Mouse (Mus musculus) neural tube, embryonic 13.5 days (tissue): ENCODE data around the gene Nup205. TPM values are rescaled to one million over a fixed set of nuclear protein-coding genes. Genes with fewer than 3 reads are reported as not detected.

Experiments
- ATAC-seq: fragments of 200-750 bp; cut with Nextera tagmentation; 2 replicates; pipeline ENCODE4 v1.8.0; 2017; ENCODE audit warnings: low read depth, mild to moderate bottlenecking, moderate TSS enrichment, moderate library complexity
- H3K27ac ChIP-seq: fragments of 300-500 bp; sonication (generic); replicated peaks from 2 replicates; pipeline ENCODE4 v1.5.1; 2015; ENCODE audit warnings: moderate library complexity, mild to moderate bottlenecking, inconsistent platforms
- H3K27me3 ChIP-seq: fragments of 300-500 bp; sonication (generic); 2 replicates; pipeline ENCODE4 v1.6.1; 2015; ENCODE audit warnings: mild to moderate bottlenecking, inconsistent platforms
- H3K36me3 ChIP-seq: fragments of 300-500 bp; sonication (generic); 2 replicates; pipeline ENCODE4 v1.6.1; 2015; ENCODE audit warnings: mild to moderate bottlenecking, inconsistent platforms
- H3K4me1 ChIP-seq: fragments of 300-500 bp; sonication (generic); replicated peaks from 2 replicates; pipeline ENCODE4 v1.6.1; 2015; ENCODE audit warnings: inconsistent platforms
- H3K4me2 ChIP-seq: fragments of 300-500 bp; sonication (generic); 2 replicates; pipeline ENCODE4 v1.6.1; 2015; ENCODE audit warnings: inconsistent platforms, mild to moderate bottlenecking, moderate library complexity
- H3K4me3 ChIP-seq: fragments of 300-500 bp; sonication (generic); 2 replicates; pipeline ENCODE4 v1.5.1; 2015; ENCODE audit warnings: mild to moderate bottlenecking, inconsistent platforms
- H3K9ac ChIP-seq: fragments of 300-500 bp; sonication (generic); 2 replicates; pipeline ENCODE4 v1.6.1; 2015; ENCODE audit warnings: moderate library complexity, mild to moderate bottlenecking, inconsistent platforms
- H3K9me3 ChIP-seq: fragments of 300-500 bp; sonication (generic); 2 replicates; pipeline ENCODE4 v1.6.1; 2016; ENCODE audit warnings: inconsistent platforms
- WGBS: fragments of 180-500 bp; shearing (Covaris S2); methylation state at CpG from one replicate; pipeline ENCODE4 v1.1.7; 2015; 5-methylcytosine and 5-hydroxymethylcytosine counted together
- polyA plus RNA-seq: library from polyadenylated mRNA; unstranded; fragments of >200 nt; fragmentation: Nextera tagmentation; extraction: Ambion mirVana; gene quantifications from 2 replicates; pipeline ENCODE4 v1.2.1, GENCODE M21; 2015

The Nup205 gene
- polyA plus RNA-seq, 1 experiment from 2014 or later, result 21.3 TPM

DNA sequence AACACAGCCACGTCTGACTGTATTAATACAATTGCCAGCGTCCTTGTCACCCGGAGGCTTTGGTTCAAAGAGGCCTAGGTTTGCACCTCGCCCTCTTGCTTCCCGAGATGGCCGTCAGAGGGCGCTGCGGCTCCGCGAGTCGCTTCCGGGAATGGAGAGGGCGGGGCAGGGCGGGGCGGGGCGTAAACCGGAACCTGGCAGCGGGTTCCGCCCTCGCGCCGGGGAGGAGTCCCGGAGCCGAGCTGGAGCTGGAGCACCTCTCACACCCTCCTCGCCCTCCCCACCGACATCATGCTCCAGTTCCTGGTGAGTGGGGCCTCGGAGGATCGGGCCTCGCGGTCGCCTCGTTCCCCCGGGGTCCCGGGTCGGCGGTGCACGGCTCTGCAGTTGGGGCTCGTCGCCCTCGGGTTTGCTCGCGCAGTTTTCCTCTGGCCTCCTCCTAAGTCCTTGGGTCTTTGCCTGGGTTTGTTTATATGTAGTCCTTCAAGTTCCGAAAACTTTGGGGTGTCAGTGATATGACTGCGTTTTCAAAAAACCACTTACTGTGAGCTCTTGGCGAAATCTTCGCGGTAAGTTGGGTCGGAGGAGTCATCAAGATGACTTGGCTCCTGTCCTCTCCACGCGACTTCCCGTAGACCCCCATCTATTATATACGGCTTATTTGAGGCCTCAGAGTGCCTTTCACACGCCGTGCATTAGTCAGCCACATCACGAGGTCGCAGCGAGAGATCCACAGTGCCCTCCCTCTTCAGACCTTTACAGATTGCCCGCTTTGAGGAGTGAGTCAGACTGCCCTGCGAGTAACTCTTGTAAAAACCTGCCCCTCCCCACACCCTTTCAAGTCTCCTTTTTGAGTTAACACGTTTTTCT, 75.5 kb downstream of the Nup205 start:
- 1% methylated on average over 60 of the region's 60 CpGs for WGBS
- ATAC-seq, result peak; percentile 94
- no peaks in the 10 kb centered on the region for H3K27me3 ChIP-seq
- H3K9me3 ChIP-seq, result no peaks in the 10 kb centered on the region
- H3K27ac ChIP-seq, result peak overlapping the region; percentile 61
- H3K4me3 ChIP-seq, result peak overlapping the region; percentile 67
- H3K9ac ChIP-seq, result peak overlapping the region; percentile 80
- H3K4me2 ChIP-seq, result peak overlapping the region; percentile 70
- H3K4me1 ChIP-seq, result peaks cover 34% of the 10 kb centered on the region
- no peaks in the 10 kb centered on the region for H3K36me3 ChIP-seq

DNA sequence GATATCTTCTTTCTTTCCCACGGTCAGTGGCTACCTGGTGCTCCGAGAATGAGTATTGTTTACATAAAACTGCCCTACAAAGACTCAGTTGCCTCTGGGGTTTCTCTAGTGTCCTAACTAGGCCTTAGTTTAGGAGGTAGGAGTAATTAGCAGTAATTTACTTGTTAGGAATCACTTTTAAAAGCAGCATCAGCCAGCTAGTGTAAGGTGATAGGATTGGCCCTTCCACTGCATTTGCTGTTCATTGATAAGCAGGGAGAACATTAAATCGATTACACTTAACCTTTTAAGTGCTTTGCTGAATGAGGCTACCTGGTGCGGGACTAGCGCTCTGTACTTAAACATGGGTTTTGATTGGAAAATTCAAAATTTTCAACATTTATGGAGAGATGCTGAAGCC, 76.3 kb downstream of the Nup205 start:
- no peaks in the 10 kb centered on the region for H3K27me3 ChIP-seq
- 39% methylated on average over 5 of the region's 5 CpGs for WGBS
- peaks cover 34% of the 10 kb centered on the region for H3K4me1 ChIP-seq
- H3K4me2 ChIP-seq, result peak overlapping the region; percentile 70
- no peaks in the 10 kb centered on the region for H3K36me3 ChIP-seq
- H3K9ac ChIP-seq, result peak overlapping the region; percentile 80
- ATAC-seq, result no peak
- H3K27ac ChIP-seq, result no peak overlapping the region
- no peaks in the 10 kb centered on the region for H3K9me3 ChIP-seq
- H3K4me3 ChIP-seq, result peak overlapping the region; percentile 67

DNA sequence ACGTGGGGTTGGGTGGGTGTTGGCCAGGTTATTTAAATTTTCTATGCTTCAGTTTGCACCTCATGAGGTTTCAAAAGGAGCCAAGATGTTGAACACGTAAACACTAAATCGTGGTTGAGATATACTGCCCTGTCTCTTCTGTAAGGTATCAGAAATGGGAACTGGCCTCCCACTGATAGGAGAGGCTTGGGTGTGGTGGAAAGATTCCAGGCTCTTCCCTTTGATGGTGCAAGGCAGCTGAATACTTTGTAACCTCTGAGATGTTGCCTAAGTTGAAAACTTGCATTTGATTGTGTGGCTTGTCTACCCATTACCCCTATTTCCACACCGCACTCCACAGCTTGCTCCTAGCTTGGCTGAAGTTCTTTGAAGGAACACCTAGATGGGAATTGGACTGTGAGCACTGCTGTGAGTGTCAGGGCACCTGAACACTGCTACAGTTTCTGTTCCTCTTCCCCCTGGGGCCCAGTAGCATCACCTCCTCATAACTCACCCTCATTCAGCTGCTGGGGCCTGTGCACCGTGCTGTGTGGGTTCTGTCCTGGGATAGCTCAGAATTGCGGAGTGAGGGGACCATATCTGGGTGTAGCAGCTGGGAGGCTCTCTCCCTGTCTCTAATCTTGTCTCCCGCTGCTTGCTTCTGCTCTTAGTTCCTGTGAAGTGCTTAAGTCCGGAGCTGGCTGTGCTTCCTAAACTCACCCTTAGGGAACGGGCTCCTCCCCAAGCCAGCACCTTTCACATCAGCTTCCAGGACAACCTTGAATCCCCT, 77.1 kb downstream of the Nup205 start:
- no peak for ATAC-seq

DNA sequence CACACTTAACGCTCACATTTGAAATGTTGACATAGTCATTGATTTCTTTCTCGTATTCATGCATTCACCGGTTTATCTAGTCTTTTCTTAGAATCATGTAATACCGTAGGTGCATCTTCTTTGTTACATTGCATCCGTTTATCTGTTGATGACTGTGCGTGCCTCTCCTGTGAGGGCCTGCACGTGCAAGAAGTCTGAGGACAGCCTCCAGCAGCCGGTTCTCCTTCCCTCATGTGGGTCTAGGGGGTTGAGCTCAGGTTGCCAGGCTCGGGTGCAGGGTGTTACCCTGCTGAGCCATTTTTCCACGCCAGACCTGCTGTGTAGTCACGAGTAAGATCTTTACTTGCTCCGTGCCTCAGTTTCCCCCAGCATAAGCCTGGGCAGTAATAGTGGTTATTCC, 77.8 kb downstream of the Nup205 start:
- Histone ChIP-seq H3K36me3 (no peaks in the 10 kb centered on the region), H3K9ac (peak overlapping the region; percentile 80; the same call in 1 of the 2 replicates), H3K27ac (no peak overlapping the region), H3K4me1 (peaks cover 34% of the 10 kb centered on the region), H3K4me2 (peak overlapping the region; percentile 70), H3K4me3 (no peak overlapping the region), H3K27me3 (no peaks in the 10 kb centered on the region), H3K9me3 (no peaks in the 10 kb centered on the region)
- no peak for ATAC-seq
- 82% methylated on average over 12 of the region's 12 CpGs for WGBS

More for the DNA sequence above, 77.1 kb downstream of the Nup205 start:
- Histone ChIP-seq H3K4me1 (peaks cover 34% of the 10 kb centered on the region), H3K4me2 (peak overlapping the region; percentile 70), H3K36me3 (no peaks in the 10 kb centered on the region), H3K27ac (no peak overlapping the region), H3K9ac (peak overlapping the region; percentile 80), H3K27me3 (no peaks in the 10 kb centered on the region), H3K9me3 (no peaks in the 10 kb centered on the region), H3K4me3 (peak overlapping the region; percentile 67)
- 66% methylated on average over 9 of the region's 9 CpGs for WGBS

DNA sequence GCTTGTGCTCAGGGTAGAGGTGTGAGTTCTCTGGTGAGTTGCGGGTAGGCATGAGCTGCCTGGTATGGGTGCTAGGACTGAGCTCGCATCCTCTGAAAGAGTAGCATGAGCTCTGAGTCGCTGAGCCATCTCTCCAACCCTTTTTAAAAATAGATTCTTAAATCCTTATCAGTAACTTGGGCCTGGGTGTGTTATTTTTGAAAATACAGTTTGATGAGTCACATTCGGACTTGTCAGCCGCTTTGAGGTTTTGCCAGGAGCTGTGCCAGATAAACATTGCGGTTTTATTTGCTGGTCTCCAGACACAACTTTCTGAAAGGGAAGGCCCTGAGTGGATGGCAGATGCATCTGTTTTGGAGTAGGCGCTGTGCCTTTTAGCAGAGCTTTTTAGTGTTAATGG, 79.5 kb downstream of the Nup205 start:
- no peak for ATAC-seq
- Histone ChIP-seq H3K9me3 (no peaks in the 10 kb centered on the region), H3K27me3 (no peaks in the 10 kb centered on the region), H3K4me3 (no peak overlapping the region), H3K9ac (no peak overlapping the region), H3K36me3 (peaks cover 10% of the 10 kb centered on the region), H3K27ac (no peak overlapping the region), H3K4me2 (no peak overlapping the region), H3K4me1 (peaks cover 34% of the 10 kb centered on the region)
- 90% methylated on average over 7 of the region's 7 CpGs for WGBS

DNA sequence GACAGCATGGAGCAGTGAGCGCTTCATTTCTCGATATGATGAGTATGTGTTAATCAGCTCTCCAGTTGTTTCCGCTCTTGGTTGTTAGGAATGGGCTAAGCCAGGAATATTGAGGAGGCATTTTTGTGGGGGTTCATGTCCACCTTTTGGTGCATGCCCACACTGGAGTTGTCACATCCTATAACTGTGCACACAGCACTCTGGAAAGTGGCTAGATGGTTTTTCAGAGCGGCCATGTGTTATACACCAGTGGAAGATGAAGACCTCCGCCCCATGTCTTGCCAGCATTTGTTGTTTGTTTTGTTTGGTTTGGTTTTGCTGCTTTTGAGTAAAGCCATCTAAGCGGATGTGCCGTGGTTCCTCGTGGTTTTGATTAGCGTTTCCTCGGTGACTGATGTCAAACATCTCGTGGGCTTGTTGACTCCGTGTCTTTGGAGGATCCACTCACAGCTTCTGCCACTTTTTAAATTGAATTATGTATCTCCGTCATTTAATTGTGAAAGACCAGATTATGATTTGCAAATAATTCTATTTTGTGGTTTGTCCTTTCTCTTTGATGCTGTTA, 80.5 kb downstream of the Nup205 start:
- no peaks in the 10 kb centered on the region for H3K27me3 ChIP-seq
- peaks cover 34% of the 10 kb centered on the region for H3K4me1 ChIP-seq
- no peak overlapping the region for H3K27ac ChIP-seq
- no peak overlapping the region for H3K4me3 ChIP-seq
- no peak for ATAC-seq
- H3K4me2 ChIP-seq, result no peak overlapping the region
- WGBS, result 92% methylated on average over 13 of the region's 13 CpGs
- H3K36me3 ChIP-seq, result peaks cover 18% of the 10 kb centered on the region
- no peaks in the 10 kb centered on the region for H3K9me3 ChIP-seq
- no peak overlapping the region for H3K9ac ChIP-seq

DNA sequence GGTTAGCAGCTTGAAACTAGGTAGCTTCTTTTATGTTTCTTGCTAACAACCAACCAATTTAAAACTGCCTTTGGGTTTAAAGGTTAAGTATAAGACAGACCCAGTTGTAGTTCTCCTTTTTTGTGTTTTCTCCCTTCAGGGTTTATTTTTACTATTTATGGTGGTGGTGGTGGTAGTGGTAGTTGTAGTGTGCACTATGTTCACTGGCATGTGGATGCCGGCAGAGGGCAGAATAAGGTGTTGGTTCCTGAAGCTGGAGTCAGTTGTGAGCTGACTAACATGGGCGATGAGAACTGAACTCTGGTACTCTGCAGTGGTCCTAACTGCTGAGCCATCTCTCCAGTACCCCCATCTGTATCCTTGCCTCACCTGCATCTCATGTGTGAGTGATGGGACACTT, 81.7 kb downstream of the Nup205 start:
- no peak overlapping the region for H3K27ac ChIP-seq
- no peak overlapping the region for H3K4me3 ChIP-seq
- no peaks in the 10 kb centered on the region for H3K9me3 ChIP-seq
- peaks cover 30% of the 10 kb centered on the region for H3K36me3 ChIP-seq
- peaks cover 24% of the 10 kb centered on the region for H3K4me1 ChIP-seq
- H3K4me2 ChIP-seq, result no peak overlapping the region
- ATAC-seq, result no peak
- WGBS, result 87% methylated on average over 2 of the region's 2 CpGs
- H3K9ac ChIP-seq, result no peak overlapping the region
- no peaks in the 10 kb centered on the region for H3K27me3 ChIP-seq

DNA sequence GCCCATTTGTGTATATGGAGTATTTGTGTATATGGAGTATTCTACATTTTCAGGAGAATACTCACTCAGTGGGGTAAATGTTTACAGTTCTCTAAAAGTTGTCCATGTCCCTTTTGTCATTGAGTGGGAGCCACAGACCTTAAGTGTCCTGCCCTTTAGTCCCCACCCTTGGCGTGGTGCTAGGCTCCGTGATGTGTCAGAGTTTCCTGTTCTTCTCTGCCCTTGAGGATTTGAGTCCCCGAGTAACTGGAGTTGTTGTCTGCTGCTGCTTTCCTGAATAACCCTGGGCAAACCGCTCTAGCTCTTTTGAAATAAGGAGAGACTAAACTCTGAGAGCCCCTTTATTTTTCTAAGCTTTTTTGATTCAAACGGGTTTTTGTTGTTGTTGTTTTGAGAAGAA, 82.3 kb downstream of the Nup205 start:
- Histone ChIP-seq H3K27ac (no peak overlapping the region), H3K36me3 (peaks cover 30% of the 10 kb centered on the region), H3K9ac (no peak overlapping the region), H3K4me1 (peaks cover 18% of the 10 kb centered on the region), H3K9me3 (no peaks in the 10 kb centered on the region), H3K4me2 (no peak overlapping the region), H3K4me3 (no peak overlapping the region), H3K27me3 (no peaks in the 10 kb centered on the region)
- ATAC-seq, result no peak
- WGBS, result 77% methylated on average over 5 of the region's 5 CpGs

DNA sequence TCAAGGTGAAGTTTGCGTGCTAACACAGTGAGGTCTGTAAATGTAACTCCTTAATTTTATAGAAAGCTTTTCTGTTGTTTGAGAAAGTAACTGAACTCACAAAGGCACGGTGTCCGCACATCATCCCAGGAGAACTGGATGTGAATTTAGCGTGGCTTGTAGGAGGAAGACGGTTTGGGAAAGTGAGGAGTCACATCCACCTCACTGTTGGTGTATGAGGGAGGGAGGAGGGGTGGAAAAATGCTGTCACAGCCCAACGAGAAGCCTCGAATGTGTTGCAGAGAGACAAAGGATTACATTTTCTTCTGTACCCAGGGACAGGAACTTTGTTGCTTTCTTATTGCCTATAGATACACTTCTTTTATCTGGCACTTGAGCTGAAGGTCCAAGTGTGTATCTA, 83.3 kb downstream of the Nup205 start:
- Histone ChIP-seq H3K36me3 (peaks cover 30% of the 10 kb centered on the region), H3K4me2 (no peak overlapping the region), H3K27me3 (no peaks in the 10 kb centered on the region), H3K4me1 (peaks cover 8% of the 10 kb centered on the region), H3K9me3 (no peaks in the 10 kb centered on the region), H3K27ac (no peak overlapping the region), H3K9ac (no peak overlapping the region), H3K4me3 (no peak overlapping the region)
- no peak for ATAC-seq
- WGBS, result 89% methylated on average over 7 of the region's 7 CpGs

DNA sequence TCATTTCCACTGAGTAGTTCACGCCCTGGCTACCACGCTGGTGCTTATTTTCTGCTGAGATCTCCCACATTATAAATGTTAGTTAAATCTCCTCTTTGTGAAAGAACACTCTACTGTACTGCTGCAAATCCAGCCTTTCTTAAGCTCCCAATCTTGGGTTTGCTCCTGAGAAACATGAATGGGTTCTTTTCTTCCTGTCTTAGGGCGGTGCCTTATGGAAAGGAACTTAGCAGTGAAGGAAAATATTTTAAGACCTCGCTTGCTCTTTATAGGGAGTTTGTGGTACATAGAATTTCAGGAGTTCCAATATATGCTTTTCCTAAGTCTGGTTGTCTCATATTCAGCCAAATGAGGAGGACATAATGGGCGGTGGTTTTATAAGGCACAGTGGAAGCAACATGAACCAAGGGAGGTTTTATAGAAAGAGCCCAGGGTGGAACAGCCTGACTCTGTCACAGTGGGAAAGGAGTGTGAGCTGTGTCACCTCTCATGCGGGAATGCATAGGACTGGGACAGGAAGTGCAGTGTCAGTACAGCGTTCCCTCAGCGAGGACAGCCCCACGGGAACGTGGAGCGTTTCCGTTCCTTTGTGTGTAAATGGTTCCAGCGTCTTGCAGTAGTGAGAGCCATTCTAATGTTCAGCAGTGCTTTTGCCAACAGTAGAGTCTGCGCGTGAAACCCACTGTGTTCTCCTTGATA, 88.5 kb downstream of the Nup205 start:
- H3K9me3 ChIP-seq, result no peaks in the 10 kb centered on the region
- 85% methylated on average over 15 of the region's 15 CpGs for WGBS
- H3K27me3 ChIP-seq, result no peaks in the 10 kb centered on the region
- ATAC-seq, result no peak
- H3K36me3 ChIP-seq, result peaks cover 34% of the 10 kb centered on the region
- H3K27ac ChIP-seq, result peak overlapping the region; percentile 28; the same call in 1 of the 2 replicates
- no peak overlapping the region for H3K4me3 ChIP-seq
- no peak overlapping the region for H3K4me2 ChIP-seq
- H3K4me1 ChIP-seq, result no peaks in the 10 kb centered on the region
- no peak overlapping the region for H3K9ac ChIP-seq

DNA sequence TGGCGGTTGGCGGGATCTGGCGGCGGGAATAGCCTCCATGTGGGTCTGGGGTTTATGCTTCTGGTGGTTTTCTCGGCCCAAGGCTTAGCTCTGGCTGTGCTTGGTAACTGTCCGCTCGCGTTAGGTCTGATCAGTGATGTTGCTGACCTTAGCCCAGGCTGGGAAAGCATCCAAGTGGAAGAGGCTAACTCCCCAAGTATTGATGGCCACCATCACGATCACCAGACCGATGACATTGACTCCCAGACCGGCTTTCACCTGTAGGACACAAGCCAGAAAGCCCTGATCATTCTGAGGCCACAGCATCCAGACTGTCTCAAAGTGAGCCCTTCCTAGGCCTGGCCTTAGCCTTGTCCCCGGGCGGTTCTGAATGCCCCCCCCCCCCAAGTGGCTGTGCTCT, 91.5 kb downstream of the Nup205 start:
- Histone ChIP-seq H3K27ac (no peak overlapping the region), H3K4me3 (no peak overlapping the region), H3K36me3 (0 out of 2 replicates have a peak, but pooled peaks cover 9% of the 10 kb centered on the region), H3K4me1 (0 out of 2 replicates have a peak, but pooled peaks cover 4% of the 10 kb centered on the region), H3K9me3 (no peaks in the 10 kb centered on the region), H3K4me2 (no peak overlapping the region), H3K9ac (no peak overlapping the region), H3K27me3 (no peaks in the 10 kb centered on the region)
- no peak for ATAC-seq
- 94% methylated on average over 13 of the region's 13 CpGs for WGBS
